Mouse (Mus musculus): ENCODE data around the gene Cdh6. TPM values are rescaled to one million over a fixed set of nuclear protein-coding genes. Genes with fewer than 3 reads are reported as not detected.

The Cdh6 gene
- total RNA-seq, 1 experiment from 2014 or later, result 24.2 TPM

DNA sequence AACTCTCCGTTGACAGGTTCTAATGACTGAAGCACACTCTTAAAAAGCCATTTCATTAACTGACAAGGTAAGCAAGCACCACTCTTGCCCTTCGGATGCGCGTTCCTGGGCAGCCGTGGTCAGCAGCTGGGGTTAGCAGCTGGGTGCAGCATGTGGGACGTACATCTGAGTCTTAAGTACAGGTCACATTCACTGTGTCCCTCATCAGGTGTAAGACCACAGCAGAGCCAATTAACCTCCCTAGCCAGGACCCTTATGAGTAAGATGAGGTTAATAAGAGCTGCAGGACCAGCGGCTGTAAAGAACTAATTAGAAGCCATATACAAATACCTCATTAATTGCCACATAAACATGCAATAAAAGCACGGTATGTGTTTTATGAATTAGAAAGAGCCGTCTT is 106.7 kb downstream of the Cdh6 start:
- no peak for DNase-seq

DNA sequence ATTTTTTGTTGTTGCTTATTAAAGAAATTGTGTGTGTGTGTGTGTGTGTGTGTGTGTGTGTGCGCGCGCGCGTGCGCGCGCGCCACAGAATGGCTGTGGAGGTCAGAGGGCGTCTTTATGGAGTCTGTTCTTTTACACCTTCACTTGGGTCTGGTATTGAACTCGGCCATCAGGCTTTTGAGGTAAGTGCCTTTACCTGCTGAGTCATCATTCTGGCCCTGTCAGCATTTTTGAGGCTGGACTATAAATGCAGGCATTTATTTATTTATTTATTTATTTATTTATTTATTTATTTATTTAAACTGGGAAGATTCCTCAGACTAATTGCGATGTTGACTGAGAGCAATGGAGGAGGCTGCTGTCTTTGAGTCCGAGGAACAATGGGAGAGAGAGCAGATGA is 109.8 kb downstream of the Cdh6 start:
- no peak for DNase-seq

DNA sequence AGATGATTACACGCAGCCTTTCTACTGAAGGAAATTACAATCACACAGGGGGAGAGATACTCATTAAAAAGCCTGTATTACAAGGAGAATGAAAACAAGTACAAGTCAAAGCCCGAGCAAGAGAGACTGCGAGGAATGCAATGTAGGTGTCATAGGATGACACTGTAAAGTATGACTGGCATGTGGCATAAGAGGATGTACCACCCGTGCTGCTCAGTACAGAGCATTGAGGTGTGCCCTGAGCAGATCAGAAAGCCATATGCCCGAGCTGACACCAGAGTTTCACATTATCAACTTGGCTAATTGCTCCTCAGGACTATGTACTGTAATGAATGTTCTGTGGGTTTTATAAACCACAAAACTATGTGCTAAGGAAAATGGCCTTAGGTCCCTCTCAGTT is 115.7 kb downstream of the Cdh6 start:
- no peak for DNase-seq

DNA sequence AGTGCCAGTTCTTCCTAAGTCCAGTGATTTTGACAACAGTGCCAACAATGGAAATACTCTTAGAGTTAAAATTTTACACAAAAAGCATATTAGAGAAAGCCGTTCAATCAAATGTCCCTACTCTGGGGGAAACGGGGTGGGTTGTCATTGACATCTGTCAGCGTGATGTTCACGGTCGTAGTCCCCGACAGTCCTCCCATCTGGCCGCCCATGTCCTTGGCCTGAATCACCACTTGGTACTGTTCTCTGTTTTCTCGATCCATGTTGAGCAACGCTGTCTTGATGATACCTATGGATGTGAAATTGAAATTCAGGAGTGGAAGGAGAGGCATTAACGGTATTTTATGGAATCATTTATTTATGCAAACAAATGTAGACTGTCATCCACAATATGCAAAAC is 116.2 kb downstream of the Cdh6 start:
- no peak for DNase-seq

DNA sequence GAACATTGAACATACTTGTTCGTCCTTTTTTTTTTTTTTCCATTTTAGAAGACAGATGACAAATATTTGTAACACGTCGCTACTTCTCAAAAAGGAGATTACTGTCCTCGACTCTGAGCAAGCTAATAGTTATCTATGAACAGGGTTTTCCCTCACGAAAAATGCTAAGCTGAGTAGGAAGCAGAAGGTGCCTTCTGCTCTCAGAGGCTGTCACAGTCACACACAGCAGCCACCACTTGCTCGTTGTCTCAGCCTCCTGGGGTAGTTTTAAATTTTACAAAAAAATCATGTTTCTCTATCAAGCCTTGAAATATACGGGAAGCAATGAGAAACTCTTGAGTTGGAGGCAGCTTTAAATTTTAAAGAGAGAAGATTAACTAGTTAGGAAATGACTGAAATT is 125.6 kb downstream of the Cdh6 start:
- DNase-seq, result no peak

DNA sequence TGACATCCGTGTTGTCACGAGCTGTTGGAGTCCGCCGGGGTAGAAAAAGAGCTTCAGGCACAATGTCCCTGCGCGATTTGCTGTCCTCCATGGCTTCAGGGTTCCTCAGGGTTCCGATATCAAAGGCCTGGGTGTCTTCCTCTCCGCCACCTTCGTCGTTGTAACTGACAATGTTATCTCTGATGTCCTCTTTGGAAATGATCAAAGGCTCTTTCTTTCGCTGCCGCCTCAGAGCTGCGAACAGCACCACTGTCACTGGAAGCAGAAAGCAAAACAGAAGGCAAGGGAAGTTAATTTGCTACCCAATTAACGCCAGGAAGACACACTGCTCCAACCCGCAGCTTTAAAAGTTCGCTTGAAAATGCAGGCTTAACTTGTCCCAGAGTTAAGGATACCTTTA is 139.0 kb downstream of the Cdh6 start:
- no peak for DNase-seq

DNA sequence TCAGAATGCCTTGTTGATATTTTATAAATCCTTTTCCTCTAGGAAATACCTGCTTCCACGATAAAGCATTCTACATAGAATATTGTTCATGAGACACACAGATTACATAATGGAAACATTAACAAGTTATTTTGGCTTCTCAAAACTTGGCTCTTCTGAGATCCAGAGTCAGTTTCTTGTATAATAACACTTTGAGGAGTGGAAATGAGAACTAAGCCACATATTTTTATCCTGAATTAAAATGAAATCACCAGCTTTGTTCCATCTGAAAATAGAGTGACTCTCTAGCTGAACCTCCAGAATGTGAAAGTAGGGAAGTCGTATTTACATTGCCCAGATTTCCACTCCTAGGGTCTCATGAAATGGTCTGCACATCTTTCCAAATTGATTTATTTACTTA is 142.8 kb downstream of the Cdh6 start:
- no peak for DNase-seq

DNA sequence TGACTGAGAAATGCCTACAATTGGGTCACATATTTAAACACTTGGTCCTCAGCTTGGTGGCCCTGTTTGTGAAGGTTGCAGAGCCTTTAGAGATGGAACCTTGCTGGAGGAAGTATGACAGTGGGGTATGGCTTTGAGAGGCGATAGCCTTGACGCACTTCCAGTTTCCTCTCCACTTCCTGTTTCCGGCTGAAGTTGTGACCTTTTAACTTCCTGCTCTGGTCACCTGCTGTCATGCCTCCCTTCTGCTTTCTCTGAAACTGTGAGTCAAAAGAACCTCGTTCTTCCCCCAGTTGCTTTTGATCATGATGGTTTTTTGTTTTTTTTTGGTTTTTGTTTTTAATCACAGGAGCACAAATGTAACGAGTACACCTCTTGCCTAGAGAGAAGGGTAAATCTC is 146.0 kb downstream of the Cdh6 start:
- no peak for DNase-seq

DNA sequence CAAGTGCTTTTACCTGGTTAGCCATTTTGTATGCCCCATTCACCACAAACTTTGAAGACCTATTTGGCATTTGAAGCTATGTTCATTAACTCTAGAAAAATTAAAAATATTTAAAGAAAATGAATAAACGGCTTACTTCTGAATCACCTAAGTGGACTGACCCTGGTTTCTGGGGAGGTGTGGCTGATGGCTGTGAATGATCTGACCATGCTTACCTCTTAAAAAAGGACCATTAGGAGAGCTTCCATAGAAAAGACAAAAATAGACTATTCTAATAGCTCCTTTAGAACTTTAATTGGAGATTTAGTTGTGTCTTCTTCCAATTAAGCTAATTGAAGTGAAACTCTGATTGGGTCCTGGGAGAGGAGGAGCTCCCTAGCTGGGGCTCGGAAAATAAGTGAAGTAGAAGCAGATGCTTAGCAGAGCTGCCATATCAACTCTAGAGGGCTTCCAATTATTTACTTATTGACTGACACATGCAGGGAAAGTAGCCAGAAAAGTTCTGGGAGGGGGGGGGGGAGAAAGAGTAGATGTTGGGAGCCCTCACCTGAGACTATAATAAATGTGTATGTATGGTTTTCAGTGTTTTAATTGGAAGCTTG is 156.6 kb downstream of the Cdh6 start:
- DNase-seq, result no peak

DNA sequence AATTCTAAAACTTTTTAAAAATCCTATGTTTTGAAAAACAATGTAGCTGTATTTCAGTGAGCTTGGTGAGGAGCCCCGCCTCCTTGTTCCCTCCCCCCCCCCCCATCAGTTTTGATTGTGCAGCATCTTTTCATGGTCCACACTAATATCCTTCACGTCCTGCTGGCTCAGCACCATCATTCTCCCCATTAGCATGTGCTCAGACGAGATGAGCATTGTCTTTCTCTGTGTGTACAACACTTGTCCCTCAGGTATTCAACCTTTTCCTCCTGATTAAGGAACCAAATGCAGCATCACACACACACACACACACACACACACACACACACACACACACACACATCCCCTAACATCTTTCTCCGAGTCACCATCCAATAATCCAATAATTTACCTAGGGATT is 164.7 kb downstream of the Cdh6 start:
- DNase-seq, result no peak

DNA sequence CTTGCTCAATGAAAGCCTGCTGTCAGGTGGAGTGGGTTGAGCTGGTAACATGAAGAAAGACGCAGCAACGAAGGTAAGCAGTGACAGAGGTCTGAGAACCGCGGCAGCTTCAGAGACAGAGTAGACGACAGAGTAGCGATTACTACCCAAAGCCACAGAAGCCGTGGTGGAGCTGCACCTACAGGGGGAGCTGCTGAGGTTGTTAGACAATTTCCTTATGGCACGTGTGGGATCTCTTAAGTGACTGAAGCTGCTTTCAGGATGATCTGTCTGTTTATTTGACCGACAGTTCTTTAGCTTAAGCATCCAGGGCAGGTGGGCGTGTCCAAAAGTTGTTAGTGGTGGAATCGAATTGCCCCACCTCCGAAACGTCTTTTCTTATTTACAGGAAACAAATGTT is 167.5 kb downstream of the Cdh6 start:
- DNase-seq, result no peak

DNA sequence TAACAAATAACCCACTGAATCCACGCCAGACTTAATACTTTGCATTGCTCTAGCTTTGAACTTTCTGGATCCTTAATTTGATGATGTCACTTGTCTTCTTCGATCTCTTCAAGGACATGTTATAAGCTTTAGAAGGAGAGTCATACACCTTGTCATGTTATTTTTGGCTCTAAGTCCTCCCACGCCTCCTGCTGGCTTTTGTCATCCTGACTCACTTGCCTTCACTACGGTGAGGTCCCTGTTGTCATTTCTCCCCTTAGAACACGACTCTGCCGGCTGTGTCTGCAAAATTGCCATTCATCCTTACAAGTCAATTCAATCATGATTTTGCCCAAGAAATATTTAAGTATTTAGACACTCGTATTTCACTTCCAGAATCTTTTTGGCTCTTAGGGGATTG is 171.9 kb downstream of the Cdh6 start:
- no peak for DNase-seq

DNA sequence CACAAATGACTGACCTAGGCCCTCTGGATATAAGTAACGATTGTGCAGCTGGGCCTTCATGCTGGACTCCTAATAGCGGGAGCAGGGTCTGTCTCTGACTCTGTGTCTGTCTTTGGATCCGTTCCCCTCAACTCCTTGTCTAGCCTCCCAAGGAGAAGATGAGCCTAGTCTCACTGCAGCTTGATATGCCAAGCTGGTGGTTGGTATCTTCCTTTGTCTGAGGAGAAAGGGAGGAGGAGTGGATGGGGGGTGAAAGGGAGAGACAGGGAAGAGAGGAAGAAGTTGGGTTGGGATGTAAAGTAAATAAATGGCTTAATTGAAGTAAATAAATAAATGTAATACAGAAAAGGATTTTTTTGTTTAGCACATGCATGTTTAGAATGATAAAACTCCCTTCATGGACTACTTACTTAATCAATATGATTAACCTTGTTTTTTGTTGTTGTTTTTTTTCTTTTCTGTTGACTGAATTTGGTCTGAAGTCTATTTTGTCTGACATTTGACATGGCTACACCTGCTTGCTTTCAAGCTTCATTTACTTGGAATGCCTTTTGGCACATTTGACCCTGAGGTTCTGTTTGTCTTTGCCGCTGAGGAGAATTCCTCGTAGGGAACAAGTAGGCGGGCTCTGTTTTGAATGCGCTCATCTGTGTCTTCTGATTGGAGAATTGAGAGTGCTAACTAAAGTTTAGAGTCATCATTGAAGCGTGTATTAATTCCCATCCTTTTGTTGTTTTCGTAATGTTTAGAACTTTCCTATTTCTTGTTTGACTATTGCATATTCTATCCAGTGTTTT is 178.7 kb downstream of the Cdh6 start:
- DNase-seq, result no peak
